Mouse (Mus musculus): ENCODE results near the gene Ttc30a2. TPM values are rescaled to one million over a fixed set of nuclear protein-coding genes. Genes with fewer than 3 reads are reported as not detected.

Ttc30a2 gene
- polyA plus RNA-seq, 1 experiment from 2014 or later: 0.36 TPM

- H3K9me3 ChIP-seq (ENCODE audit: control insufficient read depth, low read length): no peaks in the 10 kb centered on the region
- peaks cover 9% of the 10 kb centered on the region for H3K4me1 ChIP-seq (replicated peaks; ENCODE audit: control insufficient read depth, insufficient read depth, low read length)
- peak overlapping the region; percentile 75 for H3K4me2 ChIP-seq
- DNase-seq (ENCODE audit: low spot score) (peak; percentile 58), ATAC-seq (replicated peaks; ENCODE audit: low FRiP score) (peak; percentile 47)
- peak overlapping the region; percentile 21 for H3K4me3 ChIP-seq (ENCODE audit: low read depth, low read length)
- WGBS: 11% methylated on average over 14 of the region's 14 CpGs
- H3K9ac ChIP-seq (ENCODE audit: low read depth, low read length): no peak overlapping the region
- H3K36me3 ChIP-seq (ENCODE audit: control insufficient read depth, insufficient read depth, low read length): no peaks in the 10 kb centered on the region
- H3K27ac ChIP-seq (ENCODE audit: low read depth, low read length): no peak overlapping the region
- H3K27me3 ChIP-seq (replicated peaks; ENCODE audit: control insufficient read depth, insufficient read depth, low read length): 0 out of 2 replicates have a peak, but pooled peaks cover 2% of the 10 kb centered on the region
Observed at GRCm38 (mm10) chr2:75964512-75964911, 13.5 kb downstream of the Ttc30a2 start.

- H3K27ac ChIP-seq (ENCODE audit: low read depth, low read length): no peak overlapping the region
Observed at GRCm38 (mm10) chr2:75964051-75964450, 13.9 kb downstream of the Ttc30a2 start.

GRCm38 (mm10) chr2:75963211-75963840, 14.6 kb downstream of the Ttc30a2 start:
- Histone ChIP-seq H3K9ac (ENCODE audit: low read depth, low read length) (no peak overlapping the region), H3K36me3 (ENCODE audit: control insufficient read depth, insufficient read depth, low read length) (no peaks in the 10 kb centered on the region), H3K27ac (ENCODE audit: low read depth, low read length) (no peak overlapping the region), H3K4me3 (ENCODE audit: low read depth, low read length) (no peak overlapping the region), H3K4me2 (no peak overlapping the region), H3K9me3 (ENCODE audit: control insufficient read depth, low read length) (no peaks in the 10 kb centered on the region), H3K27me3 (replicated peaks; ENCODE audit: control insufficient read depth, insufficient read depth, low read length) (0 out of 2 replicates have a peak, but pooled peaks cover 2% of the 10 kb centered on the region), H3K4me1 (replicated peaks; ENCODE audit: control insufficient read depth, insufficient read depth, low read length) (peaks cover 9% of the 10 kb centered on the region)
- ATAC-seq (replicated peaks; ENCODE audit: low FRiP score) (no peak), DNase-seq (ENCODE audit: low spot score) (no peak)
- 76% methylated on average over 10 of the region's 10 CpGs for WGBS

More at GRCm38 (mm10) chr2:75964051-75964450, 13.9 kb downstream of the Ttc30a2 start:
- H3K9ac ChIP-seq (ENCODE audit: low read depth, low read length): no peak overlapping the region
- no peaks in the 10 kb centered on the region for H3K36me3 ChIP-seq (ENCODE audit: control insufficient read depth, insufficient read depth, low read length)
- DNase-seq (ENCODE audit: low spot score): no peak
- WGBS: 61% methylated on average over 5 of the region's 5 CpGs
- peaks cover 9% of the 10 kb centered on the region for H3K4me1 ChIP-seq (replicated peaks; ENCODE audit: control insufficient read depth, insufficient read depth, low read length)
- H3K4me2 ChIP-seq: peak overlapping the region; percentile 75
- 0 out of 2 replicates have a peak, but pooled peaks cover 2% of the 10 kb centered on the region for H3K27me3 ChIP-seq (replicated peaks; ENCODE audit: control insufficient read depth, insufficient read depth, low read length)
- no peak for ATAC-seq (replicated peaks; ENCODE audit: low FRiP score)
- H3K4me3 ChIP-seq (ENCODE audit: low read depth, low read length): peak overlapping the region; percentile 21
- H3K9me3 ChIP-seq (ENCODE audit: control insufficient read depth, low read length): no peaks in the 10 kb centered on the region

GRCm38 (mm10) chr2:75960366-75961330, 17.3 kb downstream of the Ttc30a2 start:
- H3K27ac ChIP-seq (ENCODE audit: low read depth, low read length): peak overlapping the region; percentile 53; the same call in 1 of the 2 replicates
- ATAC-seq (replicated peaks; ENCODE audit: low FRiP score) (no peak), DNase-seq (ENCODE audit: low spot score) (no peak)
- H3K4me2 ChIP-seq: peak overlapping the region; percentile 39; the same call in 1 of the 2 replicates
- no peak overlapping the region for H3K9ac ChIP-seq (ENCODE audit: low read depth, low read length)
- WGBS: 52% methylated on average over 15 of the region's 15 CpGs
- 0 out of 2 replicates have a peak, but pooled peaks cover 2% of the 10 kb centered on the region for H3K27me3 ChIP-seq (replicated peaks; ENCODE audit: control insufficient read depth, insufficient read depth, low read length)
- H3K4me1 ChIP-seq (replicated peaks; ENCODE audit: control insufficient read depth, insufficient read depth, low read length): peaks cover 9% of the 10 kb centered on the region
- no peaks in the 10 kb centered on the region for H3K36me3 ChIP-seq (ENCODE audit: control insufficient read depth, insufficient read depth, low read length)
- no peak overlapping the region for H3K4me3 ChIP-seq (ENCODE audit: low read depth, low read length)
- no peaks in the 10 kb centered on the region for H3K9me3 ChIP-seq (ENCODE audit: control insufficient read depth, low read length)

GRCm38 (mm10) chr2:75959850-75960365, 18.1 kb downstream of the Ttc30a2 start:
- Histone ChIP-seq H3K27ac (ENCODE audit: low read depth, low read length) (no peak overlapping the region), H3K4me2 (peak overlapping the region; percentile 39), H3K4me3 (ENCODE audit: low read depth, low read length) (no peak overlapping the region), H3K9ac (ENCODE audit: low read depth, low read length) (no peak overlapping the region), H3K4me1 (replicated peaks; ENCODE audit: control insufficient read depth, insufficient read depth, low read length) (peaks cover 9% of the 10 kb centered on the region), H3K9me3 (ENCODE audit: control insufficient read depth, low read length) (no peaks in the 10 kb centered on the region), H3K27me3 (replicated peaks; ENCODE audit: control insufficient read depth, insufficient read depth, low read length) (0 out of 2 replicates have a peak, but pooled peaks cover 2% of the 10 kb centered on the region), H3K36me3 (ENCODE audit: control insufficient read depth, insufficient read depth, low read length) (no peaks in the 10 kb centered on the region)
- 27% methylated on average over 15 of the region's 15 CpGs for WGBS
- no peak for ATAC-seq (replicated peaks; ENCODE audit: low FRiP score)
- DNase-seq (ENCODE audit: low spot score): no peak

GRCm38 (mm10) chr2:75959183-75959849, 18.7 kb downstream of the Ttc30a2 start:
- peaks cover 5% of the 10 kb centered on the region for H3K4me1 ChIP-seq (replicated peaks; ENCODE audit: control insufficient read depth, insufficient read depth, low read length)
- no peak for ATAC-seq (replicated peaks; ENCODE audit: low FRiP score)
- DNase-seq (ENCODE audit: low spot score): no peak
- no peak overlapping the region for H3K9ac ChIP-seq (ENCODE audit: low read depth, low read length)
- no peak overlapping the region for H3K27ac ChIP-seq (ENCODE audit: low read depth, low read length)
- H3K36me3 ChIP-seq (ENCODE audit: control insufficient read depth, insufficient read depth, low read length): no peaks in the 10 kb centered on the region
- H3K4me2 ChIP-seq: no peak overlapping the region
- 50% methylated on average over 18 of the region's 18 CpGs for WGBS
- no peaks in the 10 kb centered on the region for H3K9me3 ChIP-seq (ENCODE audit: control insufficient read depth, low read length)
- H3K27me3 ChIP-seq (replicated peaks; ENCODE audit: control insufficient read depth, insufficient read depth, low read length): 0 out of 2 replicates have a peak, but pooled peaks cover 2% of the 10 kb centered on the region
- H3K4me3 ChIP-seq (ENCODE audit: low read depth, low read length): no peak overlapping the region

- H3K4me3 ChIP-seq (ENCODE audit: low read depth, low read length): no peak overlapping the region
- H3K4me1 ChIP-seq (replicated peaks; ENCODE audit: control insufficient read depth, insufficient read depth, low read length): peaks cover 5% of the 10 kb centered on the region
- DNase-seq (ENCODE audit: low spot score) (no peak), ATAC-seq (replicated peaks; ENCODE audit: low FRiP score) (no peak)
- H3K9ac ChIP-seq (ENCODE audit: low read depth, low read length): no peak overlapping the region
- no peak overlapping the region for H3K4me2 ChIP-seq
- no peak overlapping the region for H3K27ac ChIP-seq (ENCODE audit: low read depth, low read length)
- no peaks in the 10 kb centered on the region for H3K36me3 ChIP-seq (ENCODE audit: control insufficient read depth, insufficient read depth, low read length)
- 56% methylated on average over 14 of the region's 14 CpGs for WGBS
- H3K27me3 ChIP-seq (replicated peaks; ENCODE audit: control insufficient read depth, insufficient read depth, low read length): 0 out of 2 replicates have a peak, but pooled peaks cover 2% of the 10 kb centered on the region
- no peaks in the 10 kb centered on the region for H3K9me3 ChIP-seq (ENCODE audit: control insufficient read depth, low read length)
Observed at GRCm38 (mm10) chr2:75955709-75956108, 22.3 kb downstream of the Ttc30a2 start.

GRCm38 (mm10) chr2:75953320-75953719, 24.6 kb downstream of the Ttc30a2 start:
- H3K4me1 ChIP-seq (replicated peaks; ENCODE audit: control insufficient read depth, insufficient read depth, low read length): no peaks in the 10 kb centered on the region
- DNase-seq (ENCODE audit: low spot score) (no peak), ATAC-seq (replicated peaks; ENCODE audit: low FRiP score) (no peak)
- no peak overlapping the region for H3K9ac ChIP-seq (ENCODE audit: low read depth, low read length)
- WGBS: 89% methylated on average over 5 of the region's 5 CpGs
- no peaks in the 10 kb centered on the region for H3K9me3 ChIP-seq (ENCODE audit: control insufficient read depth, low read length)
- H3K27ac ChIP-seq (ENCODE audit: low read depth, low read length): no peak overlapping the region
- H3K4me2 ChIP-seq: no peak overlapping the region
- H3K4me3 ChIP-seq (ENCODE audit: low read depth, low read length): no peak overlapping the region
- H3K27me3 ChIP-seq (replicated peaks; ENCODE audit: control insufficient read depth, insufficient read depth, low read length): no peaks in the 10 kb centered on the region
- H3K36me3 ChIP-seq (ENCODE audit: control insufficient read depth, insufficient read depth, low read length): no peaks in the 10 kb centered on the region
